Mouse (Mus musculus) small intestine, adult 2 months (tissue): ENCODE results near the gene Mmp9.

ENCODE experiments used
- CTCF ChIP-seq: fragments of 200-500 bp; IDR thresholded peaks from 2 replicates; pipeline ENCODE4 v1.5.1; 2012; ENCODE audit warnings: low read depth, mild to moderate bottlenecking, control low read depth, inconsistent platforms, low read length, moderate library complexity, mixed read lengths; ENCODE audit not compliant: insufficient replicate concordance, insufficient read length; ENCODE audit errors: extremely low read depth
- POLR2A ChIP-seq: fragments of 200-500 bp; IDR thresholded peaks from 2 replicates; pipeline ENCODE4 v1.6.1; 2012; ENCODE audit warnings: low read depth, mild to moderate bottlenecking, control low read depth, inconsistent platforms, low read length, moderate library complexity

- TF ChIP-seq POLR2A (no peak), CTCF (no peak)
Measured at GRCm38 (mm10) chr2:164964242-164964894, 23.8 kb downstream of the Mmp9 start.
